Mouse (Mus musculus): ENCODE results near the gene Tnip1. TPM values are rescaled to one million over a fixed set of nuclear protein-coding genes. Genes with fewer than 3 reads are reported as not detected.
"Not testable (repeated sequence)": the region's sequence is repeated elsewhere in the genome, so short reads cannot be mapped to it uniquely, and the experiment has no call there.

Tnip1 gene
- polyA plus RNA-seq, 1 experiment from 2014 or later, result 24.2 TPM

DNA sequence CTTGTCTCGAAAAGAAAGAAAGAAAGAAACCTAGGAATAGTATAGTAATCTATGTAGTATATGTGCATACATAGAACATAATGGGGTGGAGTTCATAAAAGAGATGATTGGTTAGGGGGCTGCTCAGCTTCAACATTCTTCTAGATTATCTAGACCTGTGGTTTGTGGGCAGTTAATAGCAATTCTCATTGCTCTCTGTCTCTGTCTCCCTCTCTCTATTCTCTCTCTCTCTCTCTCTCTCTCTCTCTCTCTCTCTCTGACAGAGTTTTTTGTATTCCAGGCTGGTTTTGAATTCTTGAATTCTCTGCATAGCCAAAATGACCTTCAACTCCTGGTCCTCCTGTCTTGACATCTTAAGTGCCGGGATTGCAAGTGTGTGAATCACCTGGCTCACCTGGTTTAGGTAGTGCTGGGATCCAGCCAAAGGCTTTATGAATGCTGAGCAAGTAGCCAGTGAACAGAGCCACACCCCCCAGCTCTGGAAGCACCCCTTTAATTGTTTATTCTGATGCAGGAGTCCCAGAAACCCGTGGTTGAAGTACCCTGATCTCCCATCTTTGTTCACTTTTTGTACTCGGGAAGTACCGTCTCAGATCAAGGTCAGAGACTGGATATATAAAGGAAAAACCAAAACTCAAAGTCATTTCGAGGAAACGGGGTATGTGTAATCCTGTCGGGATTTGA, 8.8 kb upstream of the Tnip1 start:
- H3K9me3 ChIP-seq, result no peaks in the 10 kb centered on the region
- H3K27ac ChIP-seq, result no peak overlapping the region
- H3K36me3 ChIP-seq, result no peaks in the 10 kb centered on the region
- no peak overlapping the region for H3K9ac ChIP-seq
- no peak overlapping the region for H3K4me2 ChIP-seq
- H3K4me1 ChIP-seq, result peaks cover 9% of the 10 kb centered on the region
- no peak overlapping the region for H3K4me3 ChIP-seq
- no peak for ATAC-seq (ENCODE audit: insufficient number of reproducible peaks, low FRiP score, low TSS enrichment, low read depth)
- no peaks in the 10 kb centered on the region for H3K27me3 ChIP-seq
- 66% methylated on average over 8 of the region's 8 CpGs for WGBS

GRCm38 (mm10) chr11:54965234-54965633, 2.5 kb upstream of the Tnip1 start:
- Histone ChIP-seq H3K4me2 (no peak overlapping the region), H3K4me3 (no peak overlapping the region), H3K36me3 (no peaks in the 10 kb centered on the region), H3K9me3 (no peaks in the 10 kb centered on the region), H3K27ac (no peak overlapping the region), H3K4me1 (peaks cover 14% of the 10 kb centered on the region), H3K27me3 (no peaks in the 10 kb centered on the region), H3K9ac (no peak overlapping the region)
- WGBS, result 78% methylated on average over 6 of the region's 6 CpGs
- ATAC-seq (ENCODE audit: insufficient number of reproducible peaks, low FRiP score, low TSS enrichment, low read depth), result no peak

GRCm38 (mm10) chr11:54961921-54962320, 796 bp downstream of the Tnip1 start:
- H3K9me3 ChIP-seq, result no peaks in the 10 kb centered on the region
- no peak overlapping the region for H3K9ac ChIP-seq
- H3K27ac ChIP-seq, result peak overlapping the region; percentile 7; the same call in 1 of the 2 replicates
- H3K36me3 ChIP-seq, result no peaks in the 10 kb centered on the region
- peak overlapping the region; percentile 5; the same call in 1 of the 2 replicates for H3K4me3 ChIP-seq
- WGBS, result 51% methylated on average over 3 of the region's 3 CpGs
- H3K4me2 ChIP-seq, result peak overlapping the region; percentile 19; the same call in 1 of the 2 replicates
- no peak for ATAC-seq (ENCODE audit: insufficient number of reproducible peaks, low FRiP score, low TSS enrichment, low read depth)
- H3K4me1 ChIP-seq, result peaks cover 14% of the 10 kb centered on the region
- no peaks in the 10 kb centered on the region for H3K27me3 ChIP-seq

DNA sequence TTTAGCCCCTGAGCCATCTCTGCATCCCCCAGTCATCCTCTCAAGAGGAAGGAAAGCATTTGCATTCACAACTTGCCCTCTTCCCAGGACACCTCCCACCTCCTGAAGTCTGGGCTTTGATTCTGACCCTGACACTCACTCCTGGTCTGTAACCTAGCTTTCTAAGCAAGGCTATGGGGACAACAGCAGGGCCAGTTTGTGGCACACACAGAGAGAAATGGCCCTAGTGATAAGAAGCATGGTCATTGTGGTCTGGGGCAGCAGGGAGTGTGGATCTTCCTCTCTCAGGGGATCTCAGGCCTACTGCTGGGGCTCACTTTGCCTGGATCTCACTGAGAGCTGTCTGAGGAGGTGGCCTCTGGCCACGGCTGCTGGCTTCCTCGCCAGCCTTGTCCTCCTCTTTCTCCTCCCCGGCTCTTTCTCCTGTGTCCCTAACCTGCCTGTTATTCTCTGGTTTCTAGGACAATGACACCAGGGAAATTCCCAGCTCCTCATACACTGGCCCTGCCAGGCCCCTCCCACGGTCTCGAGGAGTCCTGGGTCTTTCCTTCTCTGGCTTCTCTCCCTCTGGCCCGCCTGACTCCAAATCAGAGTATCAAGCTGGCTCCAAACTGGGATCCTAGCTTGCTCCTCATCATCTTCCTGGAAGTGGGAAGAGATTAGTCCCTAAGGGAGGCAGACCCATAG, 1.4 kb downstream of the Tnip1 start:
- H3K4me1 ChIP-seq, result peaks cover 14% of the 10 kb centered on the region
- H3K36me3 ChIP-seq, result no peaks in the 10 kb centered on the region
- H3K27ac ChIP-seq, result peak overlapping the region; percentile 7; the same call in 1 of the 2 replicates
- H3K9ac ChIP-seq, result no peak overlapping the region
- H3K9me3 ChIP-seq, result no peaks in the 10 kb centered on the region
- ATAC-seq (ENCODE audit: insufficient number of reproducible peaks, low FRiP score, low TSS enrichment, low read depth), result no peak
- H3K4me2 ChIP-seq, result 0 out of 2 replicates have a peak overlapping the region, but pooled peaks have one; percentile 19
- 74% methylated on average over 6 of the region's 6 CpGs for WGBS
- no peaks in the 10 kb centered on the region for H3K27me3 ChIP-seq
- no peak overlapping the region for H3K4me3 ChIP-seq

DNA sequence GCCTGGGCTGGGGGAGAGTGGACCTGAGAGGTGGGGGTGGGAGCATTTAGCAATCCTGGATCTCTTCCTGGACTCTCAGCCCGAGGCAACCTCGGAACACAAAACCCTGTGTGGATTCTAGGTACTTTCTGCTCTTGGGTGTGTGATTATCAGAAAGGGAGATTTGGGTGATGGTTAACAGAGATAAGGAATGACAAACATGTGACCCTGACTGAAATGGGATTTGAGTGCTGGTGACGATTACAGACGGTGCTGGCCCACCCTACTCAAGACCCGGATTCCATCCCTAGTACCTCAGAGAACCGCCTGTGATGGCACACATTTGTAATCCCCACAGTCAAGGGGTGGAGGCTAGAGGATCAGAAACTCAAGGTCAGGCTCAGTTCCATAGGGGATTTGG, 2.5 kb downstream of the Tnip1 start:
- 79% methylated on average over 6 of the region's 6 CpGs for WGBS
- H3K27me3 ChIP-seq, result no peaks in the 10 kb centered on the region
- no peaks in the 10 kb centered on the region for H3K9me3 ChIP-seq
- H3K4me2 ChIP-seq, result no peak overlapping the region
- H3K4me1 ChIP-seq, result peaks cover 14% of the 10 kb centered on the region
- no peak overlapping the region for H3K9ac ChIP-seq
- ATAC-seq (ENCODE audit: insufficient number of reproducible peaks, low FRiP score, low TSS enrichment, low read depth), result no peak
- no peaks in the 10 kb centered on the region for H3K36me3 ChIP-seq
- H3K27ac ChIP-seq, result no peak overlapping the region
- no peak overlapping the region for H3K4me3 ChIP-seq

DNA sequence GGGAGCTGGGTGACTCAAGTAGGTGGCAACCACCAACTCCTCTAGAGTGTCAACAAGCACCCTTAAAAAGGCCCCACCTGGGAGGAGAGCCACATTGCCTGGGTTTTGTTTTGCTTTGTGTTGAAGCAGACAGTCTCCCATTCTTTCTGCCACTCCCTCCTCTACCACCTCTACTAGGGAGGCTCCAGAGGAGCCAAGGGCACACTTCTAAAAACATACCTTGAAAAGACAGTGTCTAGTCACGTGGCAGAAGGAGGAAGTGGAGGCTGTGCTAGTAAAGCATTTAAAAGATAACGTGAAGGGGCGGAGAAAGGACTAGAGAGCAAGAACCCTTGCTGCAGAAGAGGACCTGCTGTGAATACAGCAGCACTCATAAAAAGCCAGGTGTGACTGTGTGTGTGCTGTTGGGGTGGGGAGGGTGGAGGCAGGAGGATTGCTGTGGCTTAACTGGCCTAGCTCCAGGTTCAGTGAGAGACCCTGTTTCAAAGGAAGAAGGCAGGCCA, 4.1 kb downstream of the Tnip1 start:
- H3K36me3 ChIP-seq, result no peaks in the 10 kb centered on the region
- WGBS, result 32% methylated on average over 3 of the region's 3 CpGs
- no peak for ATAC-seq (ENCODE audit: insufficient number of reproducible peaks, low FRiP score, low TSS enrichment, low read depth)
- H3K9me3 ChIP-seq, result no peaks in the 10 kb centered on the region
- no peaks in the 10 kb centered on the region for H3K27me3 ChIP-seq
- H3K9ac ChIP-seq, result no peak overlapping the region
- peaks cover 21% of the 10 kb centered on the region for H3K4me1 ChIP-seq
- no peak overlapping the region for H3K4me3 ChIP-seq
- no peak overlapping the region for H3K4me2 ChIP-seq
- H3K27ac ChIP-seq, result no peak overlapping the region

GRCm38 (mm10) chr11:54957708-54958107, 5.0 kb downstream of the Tnip1 start:
- H3K4me2 ChIP-seq; H3K36me3 ChIP-seq; H3K27ac ChIP-seq; H3K9me3 ChIP-seq; H3K4me3 ChIP-seq; ATAC-seq (ENCODE audit: insufficient number of reproducible peaks, low FRiP score, low TSS enrichment, low read depth); H3K9ac ChIP-seq; H3K27me3 ChIP-seq: not testable (repeated sequence)
- peaks cover 18% of the 10 kb centered on the region for H3K4me1 ChIP-seq
- WGBS, result 86% methylated on average over 3 of the region's 3 CpGs

GRCm38 (mm10) chr11:54956912-54957311, 5.8 kb downstream of the Tnip1 start:
- WGBS, result 60% methylated on average over 7 of the region's 7 CpGs
- H3K4me1 ChIP-seq, result peaks cover 17% of the 10 kb centered on the region
- H3K27me3 ChIP-seq, result no peaks in the 10 kb centered on the region
- no peaks in the 10 kb centered on the region for H3K36me3 ChIP-seq
- no peaks in the 10 kb centered on the region for H3K9me3 ChIP-seq
- no peak overlapping the region for H3K9ac ChIP-seq
- ATAC-seq (ENCODE audit: insufficient number of reproducible peaks, low FRiP score, low TSS enrichment, low read depth), result no peak
- H3K4me3 ChIP-seq, result no peak overlapping the region
- H3K4me2 ChIP-seq, result no peak overlapping the region
- no peak overlapping the region for H3K27ac ChIP-seq

DNA sequence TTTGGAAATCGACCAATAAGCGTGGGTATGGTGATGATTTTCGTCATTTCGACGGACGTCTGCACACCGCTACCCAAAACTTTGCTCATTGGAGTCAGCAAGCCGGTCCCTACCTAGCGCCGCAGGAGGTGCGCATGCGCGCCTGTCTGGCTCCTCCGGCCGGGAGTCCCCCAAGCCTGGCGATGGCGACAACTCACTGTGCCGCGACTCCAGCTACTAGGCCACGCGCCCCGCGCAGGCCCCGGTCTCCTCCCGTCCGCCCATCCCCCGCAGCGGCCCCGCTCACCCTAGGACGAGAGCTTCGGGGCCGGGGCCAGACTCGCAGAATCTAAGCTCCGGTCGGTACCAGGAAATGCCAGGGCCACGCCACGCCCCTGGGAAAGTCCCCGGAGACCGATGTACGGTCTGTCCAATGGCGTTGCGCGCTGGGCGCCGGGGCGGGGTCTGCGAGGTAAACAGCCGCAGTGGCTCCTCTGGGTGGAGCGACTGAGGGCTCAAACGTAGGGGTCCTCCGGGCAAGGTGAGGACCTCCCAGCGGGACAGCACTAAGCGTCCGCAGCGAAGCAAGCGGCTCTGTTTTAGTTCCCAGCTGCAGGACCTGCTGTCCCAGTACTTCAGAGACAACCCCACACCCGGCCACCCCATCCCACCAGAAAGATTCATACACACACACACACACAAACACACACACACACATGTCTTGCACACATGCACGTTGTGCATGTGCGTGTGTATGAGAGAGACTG, 6.8 kb downstream of the Tnip1 start:
- Histone ChIP-seq H3K27me3 (no peaks in the 10 kb centered on the region), H3K9me3 (no peaks in the 10 kb centered on the region), H3K36me3 (0 out of 2 replicates have a peak, but pooled peaks cover 2% of the 10 kb centered on the region), H3K4me3 (peak overlapping the region; percentile 90), H3K9ac (peak overlapping the region; percentile 80), H3K4me1 (peaks cover 11% of the 10 kb centered on the region), H3K27ac (peak overlapping the region; percentile 92), H3K4me2 (peak overlapping the region; percentile 68)
- under 1% methylated on average over 59 of the region's 59 CpGs for WGBS
- peak; percentile 95 for ATAC-seq (ENCODE audit: insufficient number of reproducible peaks, low FRiP score, low TSS enrichment, low read depth)

- 41% methylated on average over 10 of the region's 10 CpGs for WGBS
- not testable (repeated sequence) for H3K9me3 ChIP-seq; H3K36me3 ChIP-seq; ATAC-seq (ENCODE audit: insufficient number of reproducible peaks, low FRiP score, low TSS enrichment, low read depth); H3K27me3 ChIP-seq
- H3K4me2 ChIP-seq, result peak overlapping the region; percentile 68
- H3K4me3 ChIP-seq, result peak overlapping the region; percentile 90
- peak overlapping the region; percentile 80 for H3K9ac ChIP-seq
- H3K4me1 ChIP-seq, result peaks cover 11% of the 10 kb centered on the region
- peak overlapping the region; percentile 92; the same call in 1 of the 2 replicates for H3K27ac ChIP-seq
Observed at GRCm38 (mm10) chr11:54955400-54955734, 7.3 kb downstream of the Tnip1 start.

- Histone ChIP-seq H3K4me3 (no peak overlapping the region), H3K9ac (no peak overlapping the region), H3K27me3 (no peaks in the 10 kb centered on the region), H3K9me3 (no peaks in the 10 kb centered on the region), H3K4me2 (peak overlapping the region; percentile 68; the same call in 1 of the 2 replicates), H3K36me3 (0 out of 2 replicates have a peak, but pooled peaks cover 5% of the 10 kb centered on the region), H3K27ac (no peak overlapping the region), H3K4me1 (peaks cover 11% of the 10 kb centered on the region)
- no peak for ATAC-seq (ENCODE audit: insufficient number of reproducible peaks, low FRiP score, low TSS enrichment, low read depth)
- 85% methylated on average over 8 of the region's 8 CpGs for WGBS
Observed at GRCm38 (mm10) chr11:54954716-54955115, 8.0 kb downstream of the Tnip1 start.
